Mouse (Mus musculus): Measurements from ENCODE around the gene Ydjc. TPM values are rescaled to one million over a fixed set of nuclear protein-coding genes. Genes with fewer than 3 reads are reported as not detected.

Ydjc gene
- total and polyA plus RNA-seq, 3 experiments = 4.9 to 39.2 (median 6.5) TPM

Small RNAs within 50 kb of the gene (microRNA-seq; reads per million reads assigned to microRNA genes)
- gene Mir130b (113 to 148 reads per million in 2 experiments), gene Mir301b (1.3 to 3.3 reads per million in 2 experiments)

Other genes with a start within 250 kb of the Ydjc start
- 10 to 100 TPM; 39.2 to 48.9 TPM for gene Ppm1f, start 248.2 kb upstream of the Ydjc start, total RNA-seq (2021)
- 15.4 and 18.9 TPM in 2 replicates for gene Ppm1f, start 248.2 kb upstream of the Ydjc start, polyA plus RNA-seq (2012; rRNA removed)
- 100 to 1,000 TPM; 178 to 206 TPM for gene Mapk1, start 161.2 kb upstream of the Ydjc start, total RNA-seq (2021)
- gene Mapk1, start 161.2 kb upstream of the Ydjc start, polyA plus RNA-seq (2012; rRNA removed) = 45.2 and 62.7 TPM in 2 replicates
- gene Ypel1, start 74.9 kb upstream of the Ydjc start, total RNA-seq (2021) = 1 to 10 TPM; 6.6 TPM
- gene Ypel1, start 74.9 kb upstream of the Ydjc start, polyA plus RNA-seq (2012; rRNA removed) = 8.3 and 10.0 TPM in 2 replicates
- gene Ppil2, start 33.4 kb upstream of the Ydjc start, total RNA-seq (2021) = 10 to 100 TPM; 80.3 to 98.6 TPM
- gene Ppil2, start 33.4 kb upstream of the Ydjc start, polyA plus RNA-seq (2012; rRNA removed) = 75.6 and 87.1 TPM in 2 replicates
- gene 2610318N02Rik, start 19.5 kb upstream of the Ydjc start, total RNA-seq (2021) = 1 to 10 TPM; 1.2 to 1.9 TPM
- gene 2610318N02Rik, start 19.5 kb upstream of the Ydjc start, polyA plus RNA-seq (2012; rRNA removed) = 0.30 and 0.75 TPM in 2 replicates
- 10 to 100 TPM; 33.2 to 42.4 TPM for gene Sdf2l1, start 12.2 kb upstream of the Ydjc start, total RNA-seq (2021)
- 45.0 and 64.6 TPM in 2 replicates for gene Sdf2l1, start 12.2 kb upstream of the Ydjc start, polyA plus RNA-seq (2012; rRNA removed)
- under 1 TPM; 0.24 to 0.29 TPM for gene Ccdc116, start 2.6 kb downstream of the Ydjc start, total RNA-seq (2021)
- 0.44 and 0.60 TPM in 2 replicates for gene Ccdc116, start 2.6 kb downstream of the Ydjc start, polyA plus RNA-seq (2012; rRNA removed)
- gene Ube2l3, start 58.0 kb downstream of the Ydjc start, total RNA-seq (2021) = 100 to 1,000 TPM; 198 to 273 TPM
- 91.0 and 109 TPM in 2 replicates for gene Ube2l3, start 58.0 kb downstream of the Ydjc start, polyA plus RNA-seq (2012; rRNA removed)
- under 1 TPM in 1 of 2 experiments, not detected in 1; 0.07 TPM for gene Rimbp3, start 64.0 kb downstream of the Ydjc start, total RNA-seq (2021)
- gene Rimbp3, start 64.0 kb downstream of the Ydjc start, polyA plus RNA-seq (2012; rRNA removed) = not detected in 2 replicates
- gene Hic2, start 89.0 kb downstream of the Ydjc start, total RNA-seq (2021) = 1 to 10 TPM; 2.4 to 2.7 TPM
- gene Hic2, start 89.0 kb downstream of the Ydjc start, polyA plus RNA-seq (2012; rRNA removed) = 2.1 and 2.6 TPM in 2 replicates
- gene Tmem191c, start 131.5 kb downstream of the Ydjc start, total RNA-seq (2021) = 1 to 10 TPM; 6.8 to 7.9 TPM
- 15.8 and 19.9 TPM in 2 replicates for gene Tmem191c, start 131.5 kb downstream of the Ydjc start, polyA plus RNA-seq (2012; rRNA removed)
- gene Serpind1, start 186.8 kb downstream of the Ydjc start, total RNA-seq (2021) = 1 to 10 TPM in 1 of 2 experiments, under 1 TPM in 1; 0.41 to 1.2 TPM
- gene Serpind1, start 186.8 kb downstream of the Ydjc start, polyA plus RNA-seq (2012; rRNA removed) = 0.24 TPM in 1 of 2 replicates, not detected in the other

Data from adrenal gland, adult 2 months (tissue).